ENCODE assay signal across 8 mouse cellular contexts in genomic region chr10:19811436-19812172, GRCm38 (mm10). TPM values are rescaled to one million over a fixed set of nuclear protein-coding genes. Genes with fewer than 3 reads are reported as not detected.
DNase-seq lines count a peak whose midpoint lies in the region; ATAC-seq and TF ChIP-seq lines count a peak whose summit lies in the region.

No protein-coding gene starts in this region.

- TF ChIP-seq CTCF in thymus, adult 2 months (IDR thresholded peaks at IDR 0.05; ENCODE audit: borderline replicate concordance, control insufficient read depth, extremely low read depth, insufficient read depth, low read length, poor library complexity): no peak
- TF ChIP-seq CTCF in stomach, postnatal 0 days (IDR thresholded peaks at IDR 0.05; ENCODE audit: low read depth): peak; percentile 70

- H3K9me3 ChIP-seq in heart, embryonic 15.5 days (replicated peaks): no peaks in the 10 kb centered on the region
- no peaks in the 10 kb centered on the region for H3K9me3 ChIP-seq in stomach, postnatal 0 days (ENCODE audit: control insufficient read depth, low read length)

- no peak overlapping the region for H3K9ac ChIP-seq in heart, embryonic 15.5 days
- no peak overlapping the region for H3K9ac ChIP-seq in stomach, postnatal 0 days (ENCODE audit: low read length)

- 0 out of 2 replicates have a peak overlapping the region, but pooled peaks have one; percentile 5 for H3K27ac ChIP-seq in heart, embryonic 15.5 days
- no peak overlapping the region for H3K27ac ChIP-seq in thymus, adult 2 months (ENCODE audit: control insufficient read depth, insufficient read depth, low read length)
- H3K27ac ChIP-seq in stomach, postnatal 0 days (replicated peaks): no peak overlapping the region

- DNase-seq in heart, adult 11 months: no peak
- DNase-seq in thymus, adult 2 months: peak; percentile 28
- no peak for DNase-seq in thymus, adult 18-20 months
- DNase-seq in cerebellum, postnatal 14 days: peak; percentile 69 to 71
- peak; percentile 17 to 20 for DNase-seq in layer of hippocampus, postnatal 14 days (ENCODE audit: low spot score in 2 of 2)
- peak; percentile 19 for DNase-seq in stomach, postnatal 0 days (ENCODE audit: low spot score)
- no peak for DNase-seq in spleen, adult 12 weeks (ENCODE audit: low spot score)

- TF ChIP-seq EP300 in stomach, postnatal 0 days (optimal IDR thresholded peaks at IDR 0.05): no peak

- no peak overlapping the region for H3K4me3 ChIP-seq in heart, embryonic 15.5 days
- H3K4me3 ChIP-seq in thymus, adult 2 months (ENCODE audit: control insufficient read depth, insufficient read depth, low read length): no peak overlapping the region
- H3K4me3 ChIP-seq in stomach, postnatal 0 days (ENCODE audit: low read depth, low read length): no peak overlapping the region

- H3K4me1 ChIP-seq in heart, embryonic 15.5 days (replicated peaks): peaks cover 38% of the 10 kb centered on the region
- H3K4me1 ChIP-seq in thymus, adult 2 months (replicated peaks; ENCODE audit: control insufficient read depth, insufficient read depth, low read length): 0 out of 2 replicates have a peak, but pooled peaks cover 2% of the 10 kb centered on the region
- no peaks in the 10 kb centered on the region for H3K4me1 ChIP-seq in stomach, postnatal 0 days (replicated peaks; ENCODE audit: control insufficient read depth, insufficient read depth)

- WGBS in heart, embryonic 15.5 days: 30% methylated on average over 9 of the region's 9 CpGs
- 67% methylated on average over 9 of the region's 9 CpGs for WGBS in thymus, adult 2 months
- 51% methylated on average over 9 of the region's 9 CpGs for WGBS in stomach, postnatal 0 days

- no peak for ATAC-seq in heart, embryonic 15.5 days (replicated peaks; ENCODE audit: insufficient number of reproducible peaks, insufficient read depth, low FRiP score, low read depth)
- ATAC-seq in stomach, postnatal 0 days (ENCODE audit: low FRiP score, low TSS enrichment): no peak

- H3K36me3 ChIP-seq in heart, embryonic 15.5 days: no peaks in the 10 kb centered on the region
- H3K36me3 ChIP-seq in thymus, adult 2 months (ENCODE audit: control insufficient read depth, insufficient read depth, low read length): no peaks in the 10 kb centered on the region
- no peaks in the 10 kb centered on the region for H3K36me3 ChIP-seq in stomach, postnatal 0 days (ENCODE audit: control insufficient read depth, insufficient read depth, low read length)

- H3K27me3 ChIP-seq in heart, embryonic 15.5 days: 0 out of 2 replicates have a peak, but pooled peaks cover 5% of the 10 kb centered on the region
- no peaks in the 10 kb centered on the region for H3K27me3 ChIP-seq in thymus, adult 2 months (ENCODE audit: control insufficient read depth, insufficient read depth, low read length)
- H3K27me3 ChIP-seq in stomach, postnatal 0 days (ENCODE audit: control insufficient read depth, insufficient read depth, low read length): no peaks in the 10 kb centered on the region

- no peak for TF ChIP-seq POLR2A in thymus, adult 2 months (IDR thresholded peaks at IDR 0.05; ENCODE audit: control insufficient read depth, extremely low read depth, insufficient read depth, low read length, poor library complexity)

- peak overlapping the region; percentile 5; the same call in 1 of the 2 replicates for H3K4me2 ChIP-seq in heart, embryonic 15.5 days
- no peak overlapping the region for H3K4me2 ChIP-seq in stomach, postnatal 0 days (replicated peaks; ENCODE audit: low read depth)

RNA-seq across cellular contexts. Expression of gene Slc35d3, which starts 39.7 kb away (rescaled TPM):
- polyA plus RNA-seq in heart, embryonic 15.5 days (2015; fragmentation: Nextera tagmentation; extraction: Ambion mirVana): 0.37 and 0.94 TPM in 2 replicates
- polyA plus RNA-seq in thymus, adult 2 months (2012; rRNA removed): 0.86 and 1.1 TPM in 2 replicates
- total RNA-seq in layer of hippocampus, postnatal 14 days (2021): under 1 TPM; 0.55 to 0.81 TPM
- 0.24 and 0.25 TPM in 2 replicates for polyA plus RNA-seq in stomach, postnatal 0 days (2015; fragmentation: Nextera tagmentation; extraction: Ambion mirVana)

Comparison
In these comparisons a context has a peak if more than half of its experiments do, and no peak if none do; other contexts are left out.
1. DNase-seq: peak in thymus, adult 2 months (single experiment), cerebellum, postnatal 14 days (2 of 2), layer of hippocampus, postnatal 14 days (2 of 2) and stomach, postnatal 0 days (single experiment); none in heart, adult 11 months (single experiment), thymus, adult 18-20 months (0 of 2) and spleen, adult 12 weeks (single experiment).